Mouse (Mus musculus): ENCODE data around the gene Olfr1420. TPM values are rescaled to one million over a fixed set of nuclear protein-coding genes. Genes with fewer than 3 reads are reported as not detected.
"Not testable (repeated sequence)": the region's sequence is repeated elsewhere in the genome, so short reads cannot be mapped to it uniquely, and the experiment has no call there.

Olfr1420 gene
- polyA plus RNA-seq, 1 experiment from 2014 or later, result 0.06 TPM

DNA sequence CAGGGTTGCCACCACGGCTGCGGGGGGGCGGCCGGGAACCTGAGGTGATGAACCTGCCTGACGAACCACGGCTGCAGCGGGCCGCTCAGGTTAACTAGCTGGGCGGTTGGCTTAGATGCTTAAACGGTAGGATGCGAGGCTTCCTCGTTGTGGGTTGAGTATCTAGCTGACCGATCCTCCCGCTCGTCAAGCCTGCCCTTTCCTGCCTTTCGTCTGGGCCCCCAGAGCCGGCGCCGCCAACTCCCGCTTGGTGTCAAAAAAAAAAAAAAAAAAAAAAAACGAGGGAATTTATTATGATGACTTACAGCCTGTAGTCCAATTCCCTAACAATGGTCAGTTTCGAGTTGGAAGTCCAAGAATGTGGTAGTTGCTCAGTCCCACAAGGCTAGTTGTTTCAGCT is 8.0 kb upstream of the Olfr1420 start:
- H3K27me3 ChIP-seq (ENCODE audit: control insufficient read depth, insufficient read depth, low read depth, low read length); H3K36me3 ChIP-seq (ENCODE audit: control insufficient read depth, insufficient read depth, low read length); H3K9me3 ChIP-seq (replicated peaks; ENCODE audit: control insufficient read depth, low read length, poor library complexity, severe bottlenecking); H3K4me3 ChIP-seq (ENCODE audit: low read depth, low read length); H3K4me2 ChIP-seq (ENCODE audit: low read length); H3K9ac ChIP-seq (ENCODE audit: low read depth, low read length); H3K27ac ChIP-seq (ENCODE audit: low read length); H3K4me1 ChIP-seq (ENCODE audit: control insufficient read depth, insufficient read depth, low read length); ATAC-seq: not testable (repeated sequence)
- WGBS, result 66% methylated on average over 22 of the region's 22 CpGs

DNA sequence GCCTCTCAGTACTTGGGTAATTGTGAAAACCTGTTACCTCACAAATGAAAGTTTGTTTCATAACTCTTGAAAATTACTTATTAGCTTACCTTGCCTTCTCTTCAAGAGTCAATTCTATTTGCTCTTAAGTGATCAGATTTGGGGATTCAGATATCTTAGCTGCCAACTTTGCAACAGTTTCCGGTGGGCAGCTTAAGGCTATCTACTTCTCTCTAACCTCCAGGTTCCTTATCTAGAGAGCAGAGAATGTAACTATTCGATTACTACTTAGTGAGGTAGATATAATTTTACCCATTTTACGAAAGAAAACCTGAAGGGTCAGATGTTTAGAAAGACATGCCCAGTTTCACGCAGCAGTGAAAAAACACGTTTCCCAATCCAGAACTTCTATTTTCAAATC is 24.7 kb downstream of the Olfr1420 start:
- Histone ChIP-seq H3K9ac (ENCODE audit: low read depth, low read length) (no peak overlapping the region; the same call in 1 of the 2 replicates), H3K4me1 (ENCODE audit: control insufficient read depth, insufficient read depth, low read length) (peaks cover 27% of the 10 kb centered on the region), H3K4me3 (ENCODE audit: low read depth, low read length) (peak overlapping the region; percentile 93), H3K4me2 (ENCODE audit: low read length) (peak overlapping the region; percentile 64), H3K27ac (ENCODE audit: low read length) (0 out of 2 replicates have a peak overlapping the region, but pooled peaks have one; percentile 92), H3K36me3 (ENCODE audit: control insufficient read depth, insufficient read depth, low read length) (peaks cover 6% of the 10 kb centered on the region; the same call in 1 of the 2 replicates), H3K9me3 (replicated peaks; ENCODE audit: control insufficient read depth, low read length, poor library complexity, severe bottlenecking) (no peaks in the 10 kb centered on the region), H3K27me3 (ENCODE audit: control insufficient read depth, insufficient read depth, low read depth, low read length) (no peaks in the 10 kb centered on the region)
- WGBS, result 95% methylated on average over 5 of the region's 5 CpGs
- no peak for ATAC-seq

DNA sequence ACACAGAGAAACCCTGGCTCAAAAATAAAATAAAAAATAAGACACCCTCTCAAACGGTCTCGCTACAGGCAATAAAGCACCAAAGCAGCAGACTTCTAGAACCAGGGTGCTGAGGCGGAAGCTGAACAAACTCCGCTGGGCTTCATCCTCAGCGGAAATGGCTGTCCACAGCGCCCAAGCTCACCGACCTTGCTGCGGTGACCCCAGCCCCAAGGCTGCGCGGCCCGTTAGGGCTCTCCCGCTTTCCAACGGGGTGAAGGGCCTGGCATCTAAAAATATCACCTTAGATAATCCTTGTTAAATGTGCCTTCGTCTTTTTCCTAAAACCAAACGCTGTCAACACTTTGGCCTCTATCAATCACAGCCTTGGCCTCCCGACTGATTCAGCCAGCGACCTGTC is 25.2 kb downstream of the Olfr1420 start:
- peak overlapping the region; percentile 93 for H3K4me3 ChIP-seq (ENCODE audit: low read depth, low read length)
- peaks cover 31% of the 10 kb centered on the region for H3K4me1 ChIP-seq (ENCODE audit: control insufficient read depth, insufficient read depth, low read length)
- peak overlapping the region; percentile 83 for H3K9ac ChIP-seq (ENCODE audit: low read depth, low read length)
- H3K27me3 ChIP-seq (ENCODE audit: control insufficient read depth, insufficient read depth, low read depth, low read length), result no peaks in the 10 kb centered on the region
- 5% methylated on average over 17 of the region's 17 CpGs for WGBS
- peak overlapping the region; percentile 64 for H3K4me2 ChIP-seq (ENCODE audit: low read length)
- H3K9me3 ChIP-seq (replicated peaks; ENCODE audit: control insufficient read depth, low read length, poor library complexity, severe bottlenecking), result no peaks in the 10 kb centered on the region
- peak; percentile 53 for ATAC-seq
- H3K27ac ChIP-seq (ENCODE audit: low read length), result peak overlapping the region; percentile 92
- H3K36me3 ChIP-seq (ENCODE audit: control insufficient read depth, insufficient read depth, low read length), result peaks cover 10% of the 10 kb centered on the region; the same call in 1 of the 2 replicates

DNA sequence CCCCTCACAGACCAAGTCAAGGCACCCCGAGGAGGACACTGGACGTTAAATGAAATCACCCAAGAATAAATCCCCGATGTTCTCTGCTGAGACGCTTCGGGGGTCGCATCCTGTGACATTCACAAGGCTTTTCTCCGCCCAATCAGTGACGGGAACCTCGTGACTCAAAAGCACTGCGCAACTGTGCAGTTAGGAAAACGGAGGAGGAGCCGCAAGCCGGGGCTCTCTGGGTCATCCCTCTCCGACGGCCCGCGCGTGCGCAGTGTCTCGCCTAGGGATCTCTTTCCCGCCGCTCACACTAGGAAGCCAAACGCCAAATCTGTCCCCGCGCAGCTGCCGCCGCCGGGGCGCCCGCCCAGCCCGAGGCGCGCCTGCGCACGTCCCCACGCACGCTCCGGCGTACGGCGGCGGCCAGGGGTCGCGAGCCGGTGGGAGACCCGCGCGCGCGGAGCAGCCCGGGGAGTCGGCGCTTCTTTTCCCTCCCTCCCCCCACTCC is 25.7 kb downstream of the Olfr1420 start, which contains the start of gene Patl1:
Patl1 (plus strand) TSS at position 363 of the 496 bp plus-strand sequence.
- Histone ChIP-seq H3K27me3 (ENCODE audit: control insufficient read depth, insufficient read depth, low read depth, low read length) (no peaks in the 10 kb centered on the region), H3K36me3 (ENCODE audit: control insufficient read depth, insufficient read depth, low read length) (peaks cover 10% of the 10 kb centered on the region; the same call in 1 of the 2 replicates), H3K9ac (ENCODE audit: low read depth, low read length) (peak within 1 kb of the TSS; percentile 83), H3K4me3 (ENCODE audit: low read depth, low read length) (peak within 1 kb of the TSS; percentile 93), H3K4me1 (ENCODE audit: control insufficient read depth, insufficient read depth, low read length) (peaks cover 31% of the 10 kb centered on the region), H3K9me3 (replicated peaks; ENCODE audit: control insufficient read depth, low read length, poor library complexity, severe bottlenecking) (no peaks in the 10 kb centered on the region), H3K4me2 (ENCODE audit: low read length) (peak within 1 kb of the TSS; percentile 91), H3K27ac (ENCODE audit: low read length) (peak within 1 kb of the TSS; percentile 92)
- WGBS, result under 1% methylated on average over 46 of the region's 53 CpGs
- ATAC-seq, result peak; percentile 98

DNA sequence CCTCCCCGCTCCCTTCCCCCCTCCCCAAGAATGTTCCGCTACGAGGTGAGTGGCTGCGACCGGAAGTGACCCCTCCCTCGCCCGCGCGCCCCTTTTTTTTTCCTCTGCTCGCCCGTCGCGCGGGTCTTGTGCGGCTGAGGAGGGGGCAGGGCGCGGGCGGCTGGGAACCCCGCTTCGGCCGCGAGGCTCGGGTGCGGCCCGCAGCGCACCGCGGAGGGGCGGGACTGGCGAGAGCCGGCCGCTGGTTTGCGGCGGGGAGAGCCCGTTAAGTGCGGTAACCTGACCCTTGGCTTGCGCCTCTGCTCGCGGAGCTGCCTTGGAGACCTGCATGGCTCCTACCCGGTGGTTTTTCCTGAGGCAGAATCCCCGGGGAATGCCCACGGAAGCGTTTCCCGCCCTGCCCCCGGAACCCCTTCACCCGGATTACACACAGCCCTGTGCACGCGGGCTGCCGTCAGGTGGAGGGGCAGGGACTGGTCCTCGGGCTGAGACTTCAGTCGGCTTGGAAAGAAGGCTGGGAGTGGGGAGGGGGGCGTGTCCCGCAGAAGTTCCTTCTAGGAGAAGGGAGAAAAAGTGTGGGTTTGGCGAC is 26.3 kb downstream of the Olfr1420 start:
- peak; percentile 75 for ATAC-seq
- Histone ChIP-seq H3K36me3 (ENCODE audit: control insufficient read depth, insufficient read depth, low read length) (peaks cover 10% of the 10 kb centered on the region; the same call in 1 of the 2 replicates), H3K9ac (ENCODE audit: low read depth, low read length) (peak overlapping the region; percentile 83), H3K27me3 (ENCODE audit: control insufficient read depth, insufficient read depth, low read depth, low read length) (no peaks in the 10 kb centered on the region), H3K4me2 (ENCODE audit: low read length) (peak overlapping the region; percentile 91), H3K4me3 (ENCODE audit: low read depth, low read length) (peak overlapping the region; percentile 93), H3K4me1 (ENCODE audit: control insufficient read depth, insufficient read depth, low read length) (peaks cover 31% of the 10 kb centered on the region), H3K27ac (ENCODE audit: low read length) (peak overlapping the region; percentile 92), H3K9me3 (replicated peaks; ENCODE audit: control insufficient read depth, low read length, poor library complexity, severe bottlenecking) (no peaks in the 10 kb centered on the region)
- 0% methylated on average over 45 of the region's 54 CpGs for WGBS

DNA sequence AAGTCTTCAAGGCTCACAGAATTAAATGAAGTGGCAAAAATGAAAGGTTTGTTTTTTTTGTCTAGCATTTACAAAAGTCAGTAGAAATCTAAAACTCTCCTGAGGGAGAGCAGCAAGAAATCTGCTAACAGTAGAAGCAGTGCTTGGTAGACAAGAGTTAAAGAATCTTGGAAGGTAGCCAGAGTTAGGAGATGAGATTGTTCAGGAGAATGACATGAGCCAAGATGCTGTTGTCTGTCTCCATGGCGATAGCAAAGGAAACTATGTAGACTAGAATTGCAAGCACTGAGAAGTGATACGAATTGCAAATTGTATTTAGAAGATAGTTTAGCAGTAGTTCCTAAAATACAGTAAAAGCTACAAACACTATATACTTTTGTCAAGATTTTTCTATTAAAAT is 29.4 kb downstream of the Olfr1420 start:
- no peak for ATAC-seq
- Histone ChIP-seq H3K4me2 (ENCODE audit: low read length) (no peak overlapping the region), H3K9ac (ENCODE audit: low read depth, low read length) (no peak overlapping the region), H3K4me1 (ENCODE audit: control insufficient read depth, insufficient read depth, low read length) (peaks cover 34% of the 10 kb centered on the region), H3K36me3 (ENCODE audit: control insufficient read depth, insufficient read depth, low read length) (peaks cover 13% of the 10 kb centered on the region; the same call in 1 of the 2 replicates), H3K9me3 (replicated peaks; ENCODE audit: control insufficient read depth, low read length, poor library complexity, severe bottlenecking) (no peaks in the 10 kb centered on the region), H3K4me3 (ENCODE audit: low read depth, low read length) (no peak overlapping the region), H3K27me3 (ENCODE audit: control insufficient read depth, insufficient read depth, low read depth, low read length) (no peaks in the 10 kb centered on the region), H3K27ac (ENCODE audit: low read length) (no peak overlapping the region)
- WGBS, result 18% methylated on average over 2 of the region's 2 CpGs

DNA sequence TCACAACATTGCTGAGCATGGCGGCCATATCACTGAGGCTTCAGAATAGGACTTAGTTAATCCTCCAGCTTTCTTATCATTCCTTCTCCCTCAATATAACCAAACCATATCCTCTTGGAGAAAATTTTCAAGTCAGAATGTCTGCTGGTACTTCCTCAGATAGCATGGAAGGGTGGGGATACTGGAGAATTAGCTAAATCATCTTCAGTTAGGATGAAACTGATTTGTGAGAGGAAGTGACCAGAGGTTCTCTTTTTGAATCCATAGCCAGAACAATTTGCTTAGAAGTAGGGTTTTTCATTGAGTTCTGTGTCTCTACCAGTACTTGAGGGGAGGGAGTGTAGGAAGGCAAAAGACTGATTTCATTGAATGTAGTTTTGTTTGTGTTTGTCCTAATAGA is 35.7 kb downstream of the Olfr1420 start:
- ATAC-seq, result no peak
- H3K36me3 ChIP-seq (ENCODE audit: control insufficient read depth, insufficient read depth, low read length), result peaks cover 38% of the 10 kb centered on the region
- 97% methylated on average over 1 of the region's 1 CpGs for WGBS
- H3K4me1 ChIP-seq (ENCODE audit: control insufficient read depth, insufficient read depth, low read length), result peaks cover 4% of the 10 kb centered on the region; the same call in 1 of the 2 replicates
- no peaks in the 10 kb centered on the region for H3K9me3 ChIP-seq (replicated peaks; ENCODE audit: control insufficient read depth, low read length, poor library complexity, severe bottlenecking)
- no peak overlapping the region for H3K4me2 ChIP-seq (ENCODE audit: low read length)
- no peak overlapping the region for H3K9ac ChIP-seq (ENCODE audit: low read depth, low read length)
- no peak overlapping the region for H3K27ac ChIP-seq (ENCODE audit: low read length)
- H3K27me3 ChIP-seq (ENCODE audit: control insufficient read depth, insufficient read depth, low read depth, low read length), result no peaks in the 10 kb centered on the region
- H3K4me3 ChIP-seq (ENCODE audit: low read depth, low read length), result no peak overlapping the region

DNA sequence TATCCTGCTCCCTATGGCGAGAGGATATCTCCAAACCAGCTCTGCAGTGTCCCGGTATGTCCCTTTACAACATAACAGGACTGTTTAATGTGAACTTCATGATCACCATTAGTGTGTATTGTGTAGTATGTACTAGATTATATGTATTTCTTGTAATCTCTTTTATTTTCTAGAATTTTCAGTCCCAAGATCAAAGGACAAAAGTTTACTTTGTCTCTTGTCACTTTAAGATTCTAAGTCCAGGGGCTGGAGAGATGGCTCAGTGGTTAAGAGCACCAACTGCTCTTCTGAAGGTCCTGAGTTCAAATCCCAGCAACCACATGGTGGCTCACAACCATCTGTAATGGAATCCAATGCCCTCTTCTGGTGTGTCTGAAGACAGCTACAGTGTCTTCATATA is 36.1 kb downstream of the Olfr1420 start:
- H3K9ac ChIP-seq (ENCODE audit: low read depth, low read length); ATAC-seq; H3K27ac ChIP-seq (ENCODE audit: low read length); H3K27me3 ChIP-seq (ENCODE audit: control insufficient read depth, insufficient read depth, low read depth, low read length); H3K9me3 ChIP-seq (replicated peaks; ENCODE audit: control insufficient read depth, low read length, poor library complexity, severe bottlenecking); H3K4me3 ChIP-seq (ENCODE audit: low read depth, low read length); H3K4me2 ChIP-seq (ENCODE audit: low read length); H3K4me1 ChIP-seq (ENCODE audit: control insufficient read depth, insufficient read depth, low read length): not testable (repeated sequence)
- H3K36me3 ChIP-seq (ENCODE audit: control insufficient read depth, insufficient read depth, low read length), result peaks cover 41% of the 10 kb centered on the region
- WGBS, result 97% methylated on average over 2 of the region's 2 CpGs

DNA sequence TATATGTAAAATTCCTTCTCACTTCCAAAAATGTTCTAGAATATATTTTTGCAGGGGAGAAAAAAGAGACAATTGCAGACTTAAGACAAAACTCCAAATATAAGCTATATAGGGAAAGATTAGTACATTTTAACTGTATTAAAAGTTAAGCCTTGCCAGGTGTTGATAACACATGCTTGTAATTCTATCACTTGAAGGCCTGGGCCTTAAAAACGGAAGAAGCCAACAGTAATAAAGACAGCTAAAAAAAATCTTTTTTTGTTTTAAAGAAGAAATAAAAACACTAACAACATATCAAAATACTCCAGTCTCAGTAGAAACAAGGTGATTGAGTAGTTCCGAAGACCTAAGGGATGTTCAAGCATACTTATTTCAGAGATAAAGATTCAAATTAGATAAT is 40.0 kb downstream of the Olfr1420 start:
- 96% methylated on average over 2 of the region's 2 CpGs for WGBS
- Histone ChIP-seq H3K36me3 (ENCODE audit: control insufficient read depth, insufficient read depth, low read length) (peaks cover 54% of the 10 kb centered on the region), H3K9me3 (replicated peaks; ENCODE audit: control insufficient read depth, low read length, poor library complexity, severe bottlenecking) (no peaks in the 10 kb centered on the region), H3K4me2 (ENCODE audit: low read length) (no peak overlapping the region), H3K9ac (ENCODE audit: low read depth, low read length) (no peak overlapping the region), H3K4me1 (ENCODE audit: control insufficient read depth, insufficient read depth, low read length) (no peaks in the 10 kb centered on the region), H3K27ac (ENCODE audit: low read length) (no peak overlapping the region), H3K4me3 (ENCODE audit: low read depth, low read length) (no peak overlapping the region), H3K27me3 (ENCODE audit: control insufficient read depth, insufficient read depth, low read depth, low read length) (no peaks in the 10 kb centered on the region)
- ATAC-seq, result no peak

Data from midbrain, embryonic 16.5 days (tissue).